Mouse (Mus musculus) limb, embryonic 11.5 days (tissue): ENCODE results near the gene Timd2. TPM values are rescaled to one million over a fixed set of nuclear protein-coding genes. Genes with fewer than 3 reads are reported as not detected.
"Not testable (repeated sequence)": the region's sequence is repeated elsewhere in the genome, so short reads cannot be mapped to it uniquely, and the experiment has no call there.

Source experiments
- ATAC-seq: fragments of 200-750 bp; cut with Nextera tagmentation; 2 replicates; pipeline ENCODE4 v1.8.0; 2017; ENCODE audit warnings: low read depth; ENCODE audit not compliant: insufficient number of reproducible peaks, low FRiP score, low TSS enrichment
- DNase-seq: peaks from one replicate; pipeline ENCODE4 v3.0.0-alpha.2; 2015; ENCODE audit warnings: low spot score
- H3K27ac ChIP-seq: fragments of 300-500 bp; sonication (generic); replicated peaks from 2 replicates; pipeline ENCODE4 v1.5.1; 2014; ENCODE audit warnings: low read depth, mild to moderate bottlenecking, low read length
- H3K27me3 ChIP-seq: fragments of 300-500 bp; sonication (generic); 2 replicates; pipeline ENCODE4 v1.6.1; 2014; ENCODE audit warnings: mild to moderate bottlenecking, low read length, mixed read lengths; ENCODE audit not compliant: control insufficient read depth, insufficient read depth
- H3K36me3 ChIP-seq: fragments of 300-500 bp; sonication (generic); 2 replicates; pipeline ENCODE4 v1.6.1; 2014; ENCODE audit warnings: mild to moderate bottlenecking, low read length, moderate library complexity, mixed read lengths; ENCODE audit not compliant: control insufficient read depth, insufficient read depth
- H3K4me1 ChIP-seq: fragments of 300-500 bp; sonication (generic); 2 replicates; pipeline ENCODE4 v1.6.1; 2014; ENCODE audit warnings: low read length, mixed read lengths; ENCODE audit not compliant: control insufficient read depth, insufficient read depth
- H3K4me2 ChIP-seq: fragments of 300-500 bp; sonication (generic); 2 replicates; pipeline ENCODE4 v1.6.1; 2014; ENCODE audit warnings: low read depth, mild to moderate bottlenecking, moderate library complexity; ENCODE audit not compliant: severe bottlenecking
- H3K4me3 ChIP-seq: fragments of 300-500 bp; sonication (generic); 2 replicates; pipeline ENCODE4 v1.5.1; 2014; ENCODE audit warnings: low read depth, low read length
- H3K9ac ChIP-seq: fragments of 300-500 bp; sonication (generic); 2 replicates; pipeline ENCODE4 v1.6.1; 2014; ENCODE audit warnings: mild to moderate bottlenecking, low read length
- H3K9me3 ChIP-seq: fragments of 300-500 bp; sonication (generic); 2 replicates; pipeline ENCODE4 v1.6.1; 2016; ENCODE audit warnings: low read length; ENCODE audit not compliant: control insufficient read depth
- WGBS: fragments of 180-500 bp; shearing (Covaris S2); extraction: QIAGEN DNeasy Blood & Tissue Kit; methylation state at CpG from one replicate; pipeline ENCODE4 v1.1.7; 2014; 5-methylcytosine and 5-hydroxymethylcytosine counted together
- polyA plus RNA-seq: library from polyadenylated mRNA; unstranded; fragments of >200 nt; fragmentation: Nextera tagmentation; extraction: Ambion mirVana; gene quantifications from 2 replicates; pipeline ENCODE4 v1.2.1, GENCODE M21; 2014

Timd2 gene
- polyA plus RNA-seq, result 0.07 TPM in 1 of 2 replicates, not detected in the other

DNA sequence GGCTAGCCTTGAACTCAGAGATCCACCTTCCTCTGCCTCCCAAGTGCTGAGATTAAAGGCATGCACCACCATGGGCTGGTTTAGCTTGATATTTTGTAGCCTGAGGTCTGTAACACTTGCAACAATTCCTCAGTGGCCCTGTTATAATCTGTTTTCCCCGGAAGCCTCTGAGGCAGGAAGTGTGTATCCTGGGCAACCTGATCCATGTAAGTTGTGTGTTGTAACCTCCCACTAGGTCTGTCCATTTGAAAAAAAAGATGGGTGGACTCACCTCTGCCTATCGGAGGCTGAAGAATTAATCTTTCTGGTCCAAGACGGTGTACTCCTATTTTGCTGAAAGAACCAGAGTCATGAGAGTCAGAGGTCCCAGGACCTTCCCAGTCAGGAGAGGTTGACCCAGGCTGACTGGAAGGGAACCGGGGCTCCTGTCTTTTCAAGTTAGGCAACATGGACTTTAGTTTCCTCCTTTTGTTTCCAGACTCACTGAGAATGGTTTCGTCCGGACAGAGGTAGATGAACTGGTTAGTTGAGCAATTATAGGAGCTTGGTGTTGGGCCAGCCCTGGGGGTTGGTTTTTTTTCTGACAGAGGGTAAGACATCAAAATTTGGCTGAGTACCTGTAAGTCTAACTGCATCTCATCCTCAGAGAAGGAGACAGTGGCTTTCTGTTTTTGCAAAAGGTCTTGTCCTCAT, at the start of gene Timd2:
Gene Timd2, minus strand, starts transcription at position 398 of the 693 bp plus-strand sequence.
- Histone ChIP-seq H3K27me3 (no peaks in the 10 kb centered on the region), H3K27ac (no peak within 1 kb of the TSS), H3K36me3 (no peaks in the 10 kb centered on the region), H3K4me3 (no peak within 1 kb of the TSS), H3K9me3 (no peaks in the 10 kb centered on the region), H3K4me1 (no peaks in the 10 kb centered on the region), H3K9ac (no peak within 1 kb of the TSS), H3K4me2 (no peak within 1 kb of the TSS)
- ATAC-seq (no peak), DNase-seq (no peak)
- 83% methylated on average over 6 of the region's 6 CpGs for WGBS

DNA sequence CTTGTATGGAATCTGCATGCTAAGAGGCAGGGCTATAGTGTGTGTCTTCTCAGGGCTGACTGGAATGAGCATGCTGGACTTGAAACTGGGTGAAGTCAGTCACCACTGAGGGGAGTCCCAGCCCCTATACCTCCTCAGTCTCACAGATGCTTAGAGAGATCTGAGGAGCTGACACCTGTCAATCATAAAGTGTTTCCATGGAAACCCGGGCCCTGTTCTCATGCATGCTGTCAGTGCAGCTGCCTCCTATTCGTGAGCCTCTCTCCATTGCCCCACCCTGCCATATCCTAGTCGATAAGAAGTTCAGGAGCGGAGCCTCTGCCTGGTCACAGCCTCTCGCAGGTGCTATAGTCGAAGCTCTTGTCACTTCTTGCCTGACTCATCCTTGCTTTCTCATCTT, 48.9 kb upstream of the Timd2 start:
- H3K4me2 ChIP-seq, H3K9ac ChIP-seq, H3K4me3 ChIP-seq, H3K36me3 ChIP-seq, H3K4me1 ChIP-seq, H3K9me3 ChIP-seq, DNase-seq, H3K27ac ChIP-seq, H3K27me3 ChIP-seq, ATAC-seq: not testable (repeated sequence)
- WGBS, result 91% methylated on average over 6 of the region's 6 CpGs

DNA sequence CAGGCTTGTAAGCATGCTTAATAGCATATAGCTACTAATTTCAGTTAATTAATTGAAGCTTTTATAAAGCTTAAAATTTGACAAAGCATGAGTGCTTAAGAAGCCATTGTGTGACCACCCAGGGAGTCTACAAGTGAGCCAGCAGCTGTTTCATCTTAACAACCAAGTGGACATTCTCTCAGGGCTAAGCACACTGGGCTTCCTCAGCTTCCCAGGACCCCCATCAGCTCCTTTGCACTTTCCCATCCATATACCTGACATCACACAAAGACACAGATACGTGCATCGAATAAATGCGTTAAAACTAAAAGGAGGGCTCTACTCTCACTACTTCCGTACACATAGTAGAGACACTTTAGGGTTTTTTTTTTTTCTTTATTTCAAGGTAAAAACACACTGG, 47.8 kb upstream of the Timd2 start:
- Histone ChIP-seq H3K36me3 (no peaks in the 10 kb centered on the region), H3K9me3 (no peaks in the 10 kb centered on the region), H3K27ac (no peak overlapping the region), H3K9ac (no peak overlapping the region), H3K4me2 (no peak overlapping the region), H3K4me1 (no peaks in the 10 kb centered on the region), H3K4me3 (no peak overlapping the region), H3K27me3 (no peaks in the 10 kb centered on the region)
- DNase-seq (no peak), ATAC-seq (no peak)
- 92% methylated on average over 4 of the region's 4 CpGs for WGBS

DNA sequence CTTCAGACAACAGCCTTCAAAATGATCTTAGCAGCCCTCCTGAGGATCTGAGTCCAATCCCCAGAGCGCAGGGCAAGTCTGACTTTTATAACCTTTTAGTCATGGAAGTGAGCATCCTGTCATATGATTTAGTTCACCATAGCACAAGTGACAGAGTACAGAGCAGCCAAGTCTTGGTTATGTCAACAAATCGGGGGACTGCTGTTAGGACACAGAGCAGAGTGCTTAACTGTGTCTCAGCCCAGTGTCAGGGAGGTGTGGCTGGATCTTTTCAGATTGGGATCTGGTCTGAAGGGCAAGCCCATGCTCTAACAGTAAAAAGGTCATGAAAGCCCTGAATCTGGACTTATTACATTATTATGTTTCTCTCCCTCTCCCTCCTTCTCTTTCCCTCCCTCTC, 46.8 kb upstream of the Timd2 start:
- no peaks in the 10 kb centered on the region for H3K27me3 ChIP-seq
- DNase-seq (no peak), ATAC-seq (no peak)

DNA sequence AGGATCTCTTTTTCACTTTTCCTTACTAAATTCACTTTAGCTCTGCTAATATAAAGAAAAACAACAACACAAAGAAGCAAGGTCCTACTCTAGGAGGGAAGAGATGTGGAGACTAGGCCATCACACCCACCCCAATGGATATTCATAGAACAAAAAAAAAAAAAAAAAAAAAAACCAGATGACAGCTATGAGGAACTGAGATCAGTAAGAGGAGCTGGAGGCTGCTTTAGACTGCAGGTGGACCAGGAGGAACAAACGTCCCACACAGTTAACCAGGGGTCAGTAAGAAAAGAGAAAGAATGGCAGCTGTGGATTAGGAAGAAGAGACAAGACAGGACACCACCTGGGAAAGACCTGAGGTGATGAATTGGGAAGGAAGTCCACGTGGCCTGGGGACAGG, 41.1 kb upstream of the Timd2 start:
- Histone ChIP-seq H3K4me3 (no peak overlapping the region), H3K4me2 (no peak overlapping the region), H3K27ac (no peak overlapping the region), H3K9me3 (no peaks in the 10 kb centered on the region), H3K36me3 (no peaks in the 10 kb centered on the region), H3K9ac (no peak overlapping the region), H3K27me3 (no peaks in the 10 kb centered on the region), H3K4me1 (no peaks in the 10 kb centered on the region)
- no peak for ATAC-seq
- 65% methylated on average over 2 of the region's 2 CpGs for WGBS
- no peak for DNase-seq

More for the DNA sequence above, 46.8 kb upstream of the Timd2 start:
- 54% methylated on average over 2 of the region's 2 CpGs for WGBS
- Histone ChIP-seq H3K4me3 (no peak overlapping the region), H3K27ac (no peak overlapping the region), H3K4me1 (no peaks in the 10 kb centered on the region), H3K9ac (no peak overlapping the region), H3K36me3 (no peaks in the 10 kb centered on the region), H3K4me2 (no peak overlapping the region), H3K9me3 (no peaks in the 10 kb centered on the region)

DNA sequence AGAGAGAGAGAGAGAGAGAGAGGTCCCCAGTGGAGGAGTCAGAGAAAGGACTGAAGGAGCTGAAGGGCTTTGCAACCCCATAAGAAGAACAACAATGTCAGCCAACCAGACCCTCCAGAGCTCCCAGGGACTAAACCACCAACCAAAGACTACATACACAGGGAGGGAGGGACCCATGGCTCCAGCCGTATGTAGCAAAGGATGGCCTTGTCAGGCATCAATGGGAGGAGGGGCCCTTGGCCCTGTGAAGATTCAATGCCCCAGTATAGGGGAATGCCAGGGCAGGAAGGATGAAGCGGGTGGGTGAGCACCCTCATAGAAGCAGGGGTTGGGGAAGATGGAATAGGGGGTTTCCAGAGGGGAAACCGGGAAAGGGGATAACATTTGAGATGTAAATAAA, 34.9 kb upstream of the Timd2 start:
- no peaks in the 10 kb centered on the region for H3K4me1 ChIP-seq
- no peaks in the 10 kb centered on the region for H3K36me3 ChIP-seq
- ATAC-seq, result no peak
- H3K27ac ChIP-seq, result no peak overlapping the region
- no peak overlapping the region for H3K4me3 ChIP-seq
- DNase-seq, result no peak
- WGBS, result 90% methylated on average over 3 of the region's 3 CpGs
- H3K9ac ChIP-seq, result no peak overlapping the region
- H3K4me2 ChIP-seq, result no peak overlapping the region
- no peaks in the 10 kb centered on the region for H3K27me3 ChIP-seq
- no peaks in the 10 kb centered on the region for H3K9me3 ChIP-seq

DNA sequence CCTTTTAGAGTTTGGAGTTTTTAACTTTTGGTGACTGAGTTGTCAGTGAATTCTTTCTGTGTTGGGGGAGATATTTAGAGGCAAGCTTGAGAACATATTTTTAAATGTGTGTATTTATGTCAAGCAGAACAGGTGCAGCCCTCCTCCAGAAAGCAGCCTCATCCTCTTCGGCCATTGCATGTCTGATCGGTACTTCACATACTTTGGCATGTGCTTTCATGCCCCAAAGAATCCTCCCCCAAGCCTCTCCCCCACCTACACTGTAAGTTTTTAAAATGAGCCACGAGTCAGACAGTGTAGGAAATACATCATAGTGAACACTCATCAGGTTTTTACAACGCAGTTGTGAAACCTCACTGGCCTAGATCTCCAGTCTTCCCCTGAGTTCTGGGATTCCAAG, 34.0 kb upstream of the Timd2 start:
- H3K4me2 ChIP-seq, result no peak overlapping the region
- H3K4me3 ChIP-seq, result no peak overlapping the region
- no peak overlapping the region for H3K27ac ChIP-seq
- no peaks in the 10 kb centered on the region for H3K9me3 ChIP-seq
- no peaks in the 10 kb centered on the region for H3K36me3 ChIP-seq
- DNase-seq (no peak), ATAC-seq (no peak)
- no peak overlapping the region for H3K9ac ChIP-seq
- no peaks in the 10 kb centered on the region for H3K4me1 ChIP-seq
- WGBS, result 77% methylated on average over 4 of the region's 4 CpGs
- no peaks in the 10 kb centered on the region for H3K27me3 ChIP-seq

DNA sequence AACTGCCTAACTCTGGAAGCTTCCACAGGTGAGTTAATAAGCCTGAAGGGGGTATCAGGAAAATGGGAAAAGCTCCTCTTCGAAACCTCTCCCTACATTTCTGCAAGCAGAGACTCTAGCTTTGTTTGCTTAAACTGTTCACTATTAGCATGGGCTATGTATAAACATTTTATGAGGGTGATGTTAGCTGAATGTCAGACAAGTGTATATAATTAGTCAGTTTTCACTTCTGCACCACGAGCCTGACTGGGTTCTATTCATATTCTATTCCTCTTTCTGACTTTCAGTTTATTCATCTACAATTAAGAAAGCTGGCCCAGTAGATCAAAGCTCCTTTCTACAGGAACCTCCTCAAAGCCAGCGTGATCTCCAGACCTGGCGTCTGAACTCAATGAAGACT, 32.6 kb upstream of the Timd2 start:
- no peak for DNase-seq
- H3K27me3 ChIP-seq, result no peaks in the 10 kb centered on the region
- WGBS, result 80% methylated on average over 4 of the region's 4 CpGs
- no peaks in the 10 kb centered on the region for H3K9me3 ChIP-seq
- H3K4me2 ChIP-seq, result no peak overlapping the region
- no peak for ATAC-seq
- H3K4me3 ChIP-seq, result no peak overlapping the region
- H3K27ac ChIP-seq, result no peak overlapping the region
- no peak overlapping the region for H3K9ac ChIP-seq
- no peaks in the 10 kb centered on the region for H3K36me3 ChIP-seq
- no peaks in the 10 kb centered on the region for H3K4me1 ChIP-seq

DNA sequence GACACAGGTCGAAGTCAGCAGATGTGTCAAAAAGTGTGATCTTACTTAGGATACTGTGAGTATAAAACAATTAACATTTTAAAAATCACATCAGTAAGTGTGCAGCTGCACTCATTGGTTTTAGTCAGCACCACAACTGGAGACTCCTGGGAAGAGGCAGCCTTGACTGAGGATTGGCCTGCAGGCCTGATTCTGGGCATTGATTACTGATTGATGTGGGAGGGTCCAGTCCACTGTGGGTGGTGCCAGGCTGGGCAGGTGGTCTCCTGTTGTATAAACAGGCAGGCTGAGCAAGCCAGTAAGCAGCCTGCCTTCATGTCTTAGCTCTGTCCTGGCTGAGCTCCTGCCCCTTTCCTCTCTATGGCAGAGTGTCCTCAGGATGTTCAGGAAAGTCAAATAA, 28.2 kb upstream of the Timd2 start, which contains the start of gene Havcr1:
Gene Havcr1, plus strand, starts transcription at position 5 of the 400 bp plus-strand sequence.
- WGBS, result 88% methylated on average over 1 of the region's 1 CpGs
- not testable (repeated sequence) for ATAC-seq

More for the DNA sequence above, 28.2 kb upstream of the Timd2 start, which contains the start of gene Havcr1:
- not testable (repeated sequence) for H3K27ac ChIP-seq, H3K9me3 ChIP-seq, H3K4me3 ChIP-seq, H3K4me1 ChIP-seq, H3K27me3 ChIP-seq, H3K36me3 ChIP-seq, H3K4me2 ChIP-seq, H3K9ac ChIP-seq, DNase-seq
